Mouse (Mus musculus) hindbrain, embryonic 10.5 days (tissue): ENCODE results near the gene Fam162a. TPM values are rescaled to one million over a fixed set of nuclear protein-coding genes. Genes with fewer than 3 reads are reported as not detected.
"Not testable (repeated sequence)": the region's sequence is repeated elsewhere in the genome, so short reads cannot be mapped to it uniquely, and the experiment has no call there.

Experiments used
- DNase-seq: peaks from one replicate; pipeline ENCODE4 v3.0.0-alpha.2; 2017; ENCODE audit warnings: low spot score
- H3K27ac ChIP-seq: fragments of 300-500 bp; sonication (generic); 2 replicates; pipeline ENCODE4 v1.5.1; 2016; ENCODE audit warnings: mild to moderate bottlenecking, moderate library complexity
- H3K27me3 ChIP-seq: fragments of 300-500 bp; sonication (generic); 2 replicates; pipeline ENCODE4 v1.6.1; 2016; ENCODE audit warnings: mild to moderate bottlenecking; ENCODE audit not compliant: poor library complexity, insufficient read depth, severe bottlenecking
- H3K36me3 ChIP-seq: fragments of 300-500 bp; sonication (generic); 2 replicates; pipeline ENCODE4 v1.6.1; 2016; ENCODE audit warnings: mild to moderate bottlenecking, moderate library complexity
- H3K4me1 ChIP-seq: fragments of 300-500 bp; sonication (generic); replicated peaks from 2 replicates; pipeline ENCODE4 v1.6.1; 2016; ENCODE audit warnings: mild to moderate bottlenecking
- H3K4me3 ChIP-seq: fragments of 300-500 bp; sonication (generic); 2 replicates; pipeline ENCODE4 v1.5.1; 2016; ENCODE audit warnings: mild to moderate bottlenecking, moderate library complexity
- H3K9me3 ChIP-seq: fragments of 300-500 bp; sonication (generic); 2 replicates; pipeline ENCODE4 v1.6.1; 2016; ENCODE audit warnings: mild to moderate bottlenecking, moderate library complexity
- WGBS: fragments of 180-500 bp; shearing (Covaris S2); methylation state at CpG from one replicate; pipeline ENCODE4 v1.1.7; 2016; 5-methylcytosine and 5-hydroxymethylcytosine counted together
- polyA plus RNA-seq: library from polyadenylated mRNA; unstranded; fragments of >200 nt; fragmentation: Nextera tagmentation; extraction: Ambion mirVana; gene quantifications from 2 replicates; pipeline ENCODE4 v1.2.1, GENCODE M21; 2016

The Fam162a gene
- 250 and 319 TPM in 2 replicates for polyA plus RNA-seq

- peaks cover 35% of the 10 kb centered on the region for H3K4me1 ChIP-seq
- under 1% methylated on average over 78 of the region's 81 CpGs for WGBS
- peaks cover 20% of the 10 kb centered on the region; the same call in 1 of the 2 replicates for H3K36me3 ChIP-seq
- H3K9me3 ChIP-seq = no peaks in the 10 kb centered on the region
- peak within 1 kb of the TSS; percentile 92 for H3K27ac ChIP-seq
- H3K27me3 ChIP-seq = no peaks in the 10 kb centered on the region
- peak within 1 kb of the TSS; percentile 83 for H3K4me3 ChIP-seq
- peak; percentile 89 for DNase-seq
Measured at GRCm38 (mm10) chr16:36071450-36072379, at the start of gene Fam162a, which contains the start of gene Ccdc58. Gene Fam162a, minus strand, starts transcription at chr16:36071594. Gene Ccdc58, plus strand, starts transcription at chr16:36071685.

- not testable (repeated sequence) for H3K27me3 ChIP-seq, H3K27ac ChIP-seq, H3K4me1 ChIP-seq, H3K9me3 ChIP-seq, H3K36me3 ChIP-seq, H3K4me3 ChIP-seq, DNase-seq
- 88% methylated on average over 6 of the region's 6 CpGs for WGBS
Measured at GRCm38 (mm10) chr16:36115751-36116150, 44.4 kb upstream of the Fam162a start.

- not testable (repeated sequence) for H3K27ac ChIP-seq, H3K4me1 ChIP-seq, H3K27me3 ChIP-seq, DNase-seq, H3K4me3 ChIP-seq, H3K36me3 ChIP-seq, H3K9me3 ChIP-seq
Measured at GRCm38 (mm10) chr16:36111486-36111885, 40.1 kb upstream of the Fam162a start.

GRCm38 (mm10) chr16:36102211-36102610 lies 30.8 kb upstream of the Fam162a start:
- no peaks in the 10 kb centered on the region for H3K27me3 ChIP-seq
- no peaks in the 10 kb centered on the region for H3K4me1 ChIP-seq
- 86% methylated on average over 1 of the region's 1 CpGs for WGBS
- no peak for DNase-seq
- no peaks in the 10 kb centered on the region for H3K36me3 ChIP-seq
- no peak overlapping the region for H3K27ac ChIP-seq
- H3K9me3 ChIP-seq = 0 out of 2 replicates have a peak, but pooled peaks cover 7% of the 10 kb centered on the region
- no peak overlapping the region for H3K4me3 ChIP-seq

- no peak for DNase-seq
- Histone ChIP-seq H3K4me1 (no peaks in the 10 kb centered on the region), H3K27ac (no peak overlapping the region), H3K9me3 (0 out of 2 replicates have a peak, but pooled peaks cover 7% of the 10 kb centered on the region), H3K36me3 (no peaks in the 10 kb centered on the region), H3K27me3 (no peaks in the 10 kb centered on the region), H3K4me3 (no peak overlapping the region)
- WGBS = 86% methylated on average over 1 of the region's 1 CpGs
Measured at GRCm38 (mm10) chr16:36101526-36101925, 30.1 kb upstream of the Fam162a start.

- not testable (repeated sequence) for H3K36me3 ChIP-seq, H3K9me3 ChIP-seq, DNase-seq, H3K4me3 ChIP-seq, H3K27me3 ChIP-seq, H3K27ac ChIP-seq, H3K4me1 ChIP-seq
- WGBS = 94% methylated on average over 12 of the region's 12 CpGs
Measured at GRCm38 (mm10) chr16:36097813-36098499, 26.6 kb upstream of the Fam162a start.

GRCm38 (mm10) chr16:36094079-36094478 lies 22.7 kb upstream of the Fam162a start:
- peaks cover 33% of the 10 kb centered on the region for H3K36me3 ChIP-seq
- 96% methylated on average over 3 of the region's 3 CpGs for WGBS
- no peak overlapping the region for H3K27ac ChIP-seq
- H3K4me1 ChIP-seq = no peaks in the 10 kb centered on the region
- no peak overlapping the region for H3K4me3 ChIP-seq
- no peaks in the 10 kb centered on the region for H3K9me3 ChIP-seq
- DNase-seq = no peak
- H3K27me3 ChIP-seq = no peaks in the 10 kb centered on the region

- Histone ChIP-seq H3K36me3 (peaks cover 60% of the 10 kb centered on the region), H3K9me3 (no peaks in the 10 kb centered on the region), H3K4me1 (no peaks in the 10 kb centered on the region), H3K27ac (no peak overlapping the region), H3K27me3 (no peaks in the 10 kb centered on the region), H3K4me3 (no peak overlapping the region)
- no peak for DNase-seq
- WGBS = 92% methylated on average over 11 of the region's 11 CpGs
Measured at GRCm38 (mm10) chr16:36090785-36091509, 19.6 kb upstream of the Fam162a start.

- WGBS = 83% methylated on average over 8 of the region's 8 CpGs
- Histone ChIP-seq H3K36me3 (peaks cover 69% of the 10 kb centered on the region), H3K27ac (no peak overlapping the region), H3K4me1 (no peaks in the 10 kb centered on the region), H3K4me3 (no peak overlapping the region), H3K9me3 (no peaks in the 10 kb centered on the region), H3K27me3 (no peaks in the 10 kb centered on the region)
- DNase-seq = no peak
Measured at GRCm38 (mm10) chr16:36089850-36090616, 18.6 kb upstream of the Fam162a start.

GRCm38 (mm10) chr16:36089065-36089464 lies 17.7 kb upstream of the Fam162a start:
- no peaks in the 10 kb centered on the region for H3K27me3 ChIP-seq
- H3K4me3 ChIP-seq = no peak overlapping the region
- H3K27ac ChIP-seq = no peak overlapping the region
- peaks cover 78% of the 10 kb centered on the region for H3K36me3 ChIP-seq
- H3K4me1 ChIP-seq = no peaks in the 10 kb centered on the region
- no peaks in the 10 kb centered on the region for H3K9me3 ChIP-seq
- 90% methylated on average over 7 of the region's 7 CpGs for WGBS
- DNase-seq = no peak

GRCm38 (mm10) chr16:36087846-36088245 lies 16.5 kb upstream of the Fam162a start:
- 94% methylated on average over 4 of the region's 4 CpGs for WGBS
- H3K4me3 ChIP-seq = no peak overlapping the region
- no peak for DNase-seq
- H3K27ac ChIP-seq = no peak overlapping the region
- H3K4me1 ChIP-seq = no peaks in the 10 kb centered on the region
- no peaks in the 10 kb centered on the region for H3K9me3 ChIP-seq
- H3K27me3 ChIP-seq = no peaks in the 10 kb centered on the region
- H3K36me3 ChIP-seq = peaks cover 90% of the 10 kb centered on the region

GRCm38 (mm10) chr16:36079916-36080315 lies 8.5 kb upstream of the Fam162a start:
- Histone ChIP-seq H3K9me3 (no peaks in the 10 kb centered on the region), H3K36me3 (peaks cover 28% of the 10 kb centered on the region), H3K27me3 (no peaks in the 10 kb centered on the region), H3K27ac (no peak overlapping the region), H3K4me3 (no peak overlapping the region), H3K4me1 (no peaks in the 10 kb centered on the region)
- 97% methylated on average over 3 of the region's 3 CpGs for WGBS
- no peak for DNase-seq
